Mouse (Mus musculus): Measurements from ENCODE around the gene Nudt6.

DNA sequence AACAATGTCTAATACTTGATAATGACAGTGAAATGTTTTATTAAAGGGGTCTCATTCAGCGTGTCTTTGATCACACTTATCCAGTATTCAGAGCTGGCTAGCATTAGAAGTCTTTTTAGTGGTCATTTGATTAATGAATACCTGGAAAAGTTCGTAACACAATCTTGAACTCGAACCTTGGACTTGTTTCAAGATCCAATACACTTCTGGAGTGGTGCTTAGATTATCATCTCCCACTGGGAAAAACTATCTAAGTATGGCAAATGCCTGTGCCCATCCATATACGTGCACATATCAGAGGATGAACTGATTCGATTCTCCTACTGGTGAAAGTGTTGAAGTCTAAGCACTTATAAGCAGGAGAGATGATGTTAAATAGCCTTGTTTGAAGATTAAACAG is 1.7 kb downstream of the Nudt6 start:
- no peak for TF ChIP-seq CTCF (IDR thresholded peaks at IDR 0.05; ENCODE audit: low read depth)
- TF ChIP-seq EP300 (IDR thresholded peaks at IDR 0.05; ENCODE audit: low read depth) = no peak
